Mouse (Mus musculus): Measurements from ENCODE around the gene Dab1. TPM values are rescaled to one million over a fixed set of nuclear protein-coding genes. Genes with fewer than 3 reads are reported as not detected.

Gene Dab1
- total and polyA plus RNA-seq, 2 experiments from 2014 or later, result 47.9 to 109 TPM

- ATAC-seq (ENCODE audit: low FRiP score), result no peak
- Histone ChIP-seq H3K4me1 (ENCODE audit: insufficient read depth, low read length) (no peaks in the 10 kb centered on the region), H3K27me3 (ENCODE audit: insufficient read depth, low read length) (no peaks in the 10 kb centered on the region), H3K27ac (ENCODE audit: low read depth, low read length) (peak overlapping the region; percentile 18; the same call in 1 of the 2 replicates), H3K9ac (replicated peaks; ENCODE audit: low read length, poor library complexity, severe bottlenecking) (no peak overlapping the region), H3K4me3 (ENCODE audit: low read depth, low read length) (no peak overlapping the region), H3K9me3 (ENCODE audit: low read length) (no peaks in the 10 kb centered on the region), H3K36me3 (ENCODE audit: insufficient read depth, low read length) (no peaks in the 10 kb centered on the region), H3K4me2 (ENCODE audit: low read depth, low read length, poor library complexity, severe bottlenecking) (no peak overlapping the region)
- DNase-seq (ENCODE audit: low spot score), result no peak
- TF ChIP-seq CTCF (IDR thresholded peaks at IDR 0.05), result no peak
- 32% methylated on average over 4 of the region's 4 CpGs for WGBS
Measured at GRCm38 (mm10) chr4:104059569-104059968, 440.4 kb downstream of the Dab1 start.

GRCm38 (mm10) chr4:104062356-104062755, 443.2 kb downstream of the Dab1 start:
- no peaks in the 10 kb centered on the region for H3K9me3 ChIP-seq (ENCODE audit: low read length)
- no peak overlapping the region for H3K27ac ChIP-seq (ENCODE audit: low read depth, low read length)
- no peak for TF ChIP-seq CTCF (IDR thresholded peaks at IDR 0.05)
- H3K4me2 ChIP-seq (ENCODE audit: low read depth, low read length, poor library complexity, severe bottlenecking), result no peak overlapping the region
- H3K4me3 ChIP-seq (ENCODE audit: low read depth, low read length), result no peak overlapping the region
- DNase-seq (ENCODE audit: low spot score) (peak; percentile 34), ATAC-seq (ENCODE audit: low FRiP score) (no peak)
- peaks cover 5% of the 10 kb centered on the region; the same call in 1 of the 2 replicates for H3K4me1 ChIP-seq (ENCODE audit: insufficient read depth, low read length)
- WGBS, result 90% methylated on average over 4 of the region's 4 CpGs
- H3K9ac ChIP-seq (replicated peaks; ENCODE audit: low read length, poor library complexity, severe bottlenecking), result no peak overlapping the region
- H3K27me3 ChIP-seq (ENCODE audit: insufficient read depth, low read length), result no peaks in the 10 kb centered on the region
- no peaks in the 10 kb centered on the region for H3K36me3 ChIP-seq (ENCODE audit: insufficient read depth, low read length)

DNA sequence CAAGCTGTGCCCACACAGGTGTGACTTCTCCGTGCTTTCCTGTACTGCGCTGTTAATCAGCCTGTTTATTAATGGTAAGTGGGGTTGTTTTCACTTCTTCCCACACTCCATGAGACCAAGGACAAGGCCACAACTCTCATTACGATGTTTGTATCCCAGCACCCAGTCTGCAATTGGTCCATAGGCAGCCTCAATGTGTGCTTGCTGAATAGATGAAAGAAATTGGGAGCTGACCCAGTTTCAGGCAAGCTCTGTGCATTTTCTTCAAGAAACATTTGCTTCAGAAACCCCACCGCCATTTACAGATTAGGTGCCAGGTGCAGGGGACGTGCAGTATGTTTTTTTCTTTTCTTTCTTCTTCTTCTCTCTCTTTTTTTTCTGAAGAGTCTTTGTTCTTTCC, 447.7 kb downstream of the Dab1 start:
- Histone ChIP-seq H3K4me1 (ENCODE audit: insufficient read depth, low read length) (peaks cover 5% of the 10 kb centered on the region; the same call in 1 of the 2 replicates), H3K9me3 (ENCODE audit: low read length) (no peaks in the 10 kb centered on the region), H3K4me3 (ENCODE audit: low read depth, low read length) (no peak overlapping the region), H3K27ac (ENCODE audit: low read depth, low read length) (no peak overlapping the region), H3K4me2 (ENCODE audit: low read depth, low read length, poor library complexity, severe bottlenecking) (no peak overlapping the region), H3K36me3 (ENCODE audit: insufficient read depth, low read length) (no peaks in the 10 kb centered on the region), H3K9ac (replicated peaks; ENCODE audit: low read length, poor library complexity, severe bottlenecking) (no peak overlapping the region), H3K27me3 (ENCODE audit: insufficient read depth, low read length) (no peaks in the 10 kb centered on the region)
- no peak for ATAC-seq (ENCODE audit: low FRiP score)
- no peak for TF ChIP-seq CTCF (IDR thresholded peaks at IDR 0.05)
- DNase-seq (ENCODE audit: low spot score), result no peak
- WGBS, result 62% methylated on average over 5 of the region's 5 CpGs

DNA sequence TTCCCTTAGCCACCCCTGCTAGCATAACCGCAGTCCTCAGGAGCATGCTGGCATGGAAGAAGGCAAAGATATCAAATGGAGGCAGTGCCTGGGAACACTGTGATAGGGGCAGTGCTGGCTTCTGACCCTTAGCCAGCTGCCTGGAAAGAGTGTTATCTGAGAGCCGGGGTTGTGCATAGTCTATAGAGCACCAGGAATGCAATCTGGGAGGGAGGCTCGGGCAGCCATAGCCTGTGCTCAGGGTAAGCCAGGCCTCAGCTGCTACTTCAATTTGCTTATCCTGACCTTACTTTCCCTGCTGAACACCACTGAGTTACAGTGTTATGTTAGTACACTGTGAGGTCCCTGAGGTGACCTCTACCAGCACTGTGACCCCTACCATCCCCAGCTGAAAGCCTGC, 448.6 kb downstream of the Dab1 start:
- Histone ChIP-seq H3K4me3 (ENCODE audit: low read depth, low read length) (no peak overlapping the region), H3K4me1 (ENCODE audit: insufficient read depth, low read length) (peaks cover 5% of the 10 kb centered on the region; the same call in 1 of the 2 replicates), H3K9me3 (ENCODE audit: low read length) (no peaks in the 10 kb centered on the region), H3K27ac (ENCODE audit: low read depth, low read length) (no peak overlapping the region), H3K36me3 (ENCODE audit: insufficient read depth, low read length) (no peaks in the 10 kb centered on the region), H3K27me3 (ENCODE audit: insufficient read depth, low read length) (no peaks in the 10 kb centered on the region), H3K9ac (replicated peaks; ENCODE audit: low read length, poor library complexity, severe bottlenecking) (no peak overlapping the region), H3K4me2 (ENCODE audit: low read depth, low read length, poor library complexity, severe bottlenecking) (no peak overlapping the region)
- WGBS, result 55% methylated on average over 3 of the region's 3 CpGs
- no peak for TF ChIP-seq CTCF (IDR thresholded peaks at IDR 0.05)
- DNase-seq (ENCODE audit: low spot score) (no peak), ATAC-seq (ENCODE audit: low FRiP score) (no peak)

GRCm38 (mm10) chr4:104071296-104071695, 452.1 kb downstream of the Dab1 start:
- WGBS, result 40% methylated on average over 10 of the region's 10 CpGs
- Histone ChIP-seq H3K27me3 (ENCODE audit: insufficient read depth, low read length) (no peaks in the 10 kb centered on the region), H3K27ac (ENCODE audit: low read depth, low read length) (no peak overlapping the region), H3K4me2 (ENCODE audit: low read depth, low read length, poor library complexity, severe bottlenecking) (no peak overlapping the region), H3K4me1 (ENCODE audit: insufficient read depth, low read length) (peaks cover 5% of the 10 kb centered on the region; the same call in 1 of the 2 replicates), H3K9ac (replicated peaks; ENCODE audit: low read length, poor library complexity, severe bottlenecking) (no peak overlapping the region), H3K9me3 (ENCODE audit: low read length) (no peaks in the 10 kb centered on the region), H3K36me3 (ENCODE audit: insufficient read depth, low read length) (no peaks in the 10 kb centered on the region), H3K4me3 (ENCODE audit: low read depth, low read length) (no peak overlapping the region)
- DNase-seq (ENCODE audit: low spot score) (no peak), ATAC-seq (ENCODE audit: low FRiP score) (no peak)
- no peak for TF ChIP-seq CTCF (IDR thresholded peaks at IDR 0.05)

DNA sequence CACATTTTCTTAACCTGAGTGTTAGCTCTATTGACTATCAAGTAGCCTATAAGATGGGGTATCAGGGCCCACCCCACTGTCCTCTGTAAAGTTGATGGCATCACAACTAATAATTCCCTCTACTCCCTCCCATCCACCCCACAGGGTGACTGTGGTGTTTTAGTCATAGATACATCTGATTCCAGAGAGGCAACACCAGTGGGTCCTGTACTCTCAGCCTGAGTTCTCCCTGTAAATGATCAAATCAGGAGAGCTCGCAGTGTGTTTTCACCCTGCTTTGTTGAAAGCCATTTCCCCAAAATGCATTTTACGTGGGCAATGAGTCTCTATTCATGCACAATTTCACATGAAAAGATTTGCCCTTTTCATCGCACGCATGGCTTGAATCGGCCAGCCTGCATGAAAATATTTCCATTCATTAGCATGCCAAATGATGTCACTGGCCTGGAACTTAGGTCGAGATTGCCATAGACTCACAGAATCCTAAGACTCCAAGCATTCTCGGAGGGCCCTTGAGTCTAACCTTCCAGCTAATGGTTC, 454.8 kb downstream of the Dab1 start:
- Histone ChIP-seq H3K4me1 (ENCODE audit: insufficient read depth, low read length) (no peaks in the 10 kb centered on the region), H3K27me3 (ENCODE audit: insufficient read depth, low read length) (no peaks in the 10 kb centered on the region), H3K4me2 (ENCODE audit: low read depth, low read length, poor library complexity, severe bottlenecking) (no peak overlapping the region), H3K4me3 (ENCODE audit: low read depth, low read length) (no peak overlapping the region), H3K27ac (ENCODE audit: low read depth, low read length) (no peak overlapping the region), H3K9me3 (ENCODE audit: low read length) (no peaks in the 10 kb centered on the region), H3K36me3 (ENCODE audit: insufficient read depth, low read length) (no peaks in the 10 kb centered on the region), H3K9ac (replicated peaks; ENCODE audit: low read length, poor library complexity, severe bottlenecking) (no peak overlapping the region)
- no peak for TF ChIP-seq CTCF (IDR thresholded peaks at IDR 0.05)
- ATAC-seq (ENCODE audit: low FRiP score) (no peak), DNase-seq (ENCODE audit: low spot score) (peak; percentile 41)
- WGBS, result 30% methylated on average over 7 of the region's 7 CpGs
